Mouse (Mus musculus): ENCODE results near the gene Ppargc1a. TPM values are rescaled to one million over a fixed set of nuclear protein-coding genes. Genes with fewer than 3 reads are reported as not detected.

The Ppargc1a gene
- total RNA-seq (2012; rRNA removed) = not detected in 2 replicates
- not detected in 2 replicates for total RNA-seq (2014; rRNA removed)
- polyA plus RNA-seq (2012; ENCODE audit: insufficient read length, low read depth) = not detected in 2 replicates

DNA sequence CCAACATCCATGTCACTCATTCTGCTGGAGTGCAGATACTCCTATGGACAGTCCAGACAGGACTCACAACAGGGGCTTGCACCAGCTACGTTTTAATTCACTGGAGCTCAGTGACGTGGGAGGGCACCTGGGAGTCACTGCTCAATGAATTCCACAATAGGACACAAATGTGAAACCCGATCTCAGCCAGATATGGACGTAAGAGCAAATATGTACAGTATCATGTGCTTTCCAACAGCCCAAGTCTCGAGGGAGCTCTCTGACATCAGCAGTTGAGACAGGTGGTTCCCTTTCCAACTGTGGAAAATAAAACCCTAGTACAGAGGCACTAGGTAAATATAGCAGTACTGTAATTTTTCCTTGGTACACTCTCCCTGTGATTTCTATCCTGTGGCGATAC, at the start of gene Ppargc1a:
Ppargc1a (minus strand) TSS at position 68 of the 400 bp plus-strand sequence.
- peaks cover 16% of the 10 kb centered on the region for H3K9me3 ChIP-seq (replicated peaks; ENCODE audit: low read length)
- no peak for DNase-seq (ENCODE audit: extremely low read depth)
- dilution Hi-C loops (cut with MboI; ENCODE audit: extremely low pct_ligation_motif_present, extremely low pct_unique_long_range_greater_than_20kb, low sequenced_read_pairs) = no loop called here
- no peaks in the 10 kb centered on the region for H3K27me3 ChIP-seq (replicated peaks)
- H3K27ac ChIP-seq (ENCODE audit: insufficient read depth, low read depth) = no peak within 1 kb of the TSS
- in situ Hi-C loops (cut with MboI; ENCODE audit: low pct_ligation_motif_present, low pct_unique_long_range_greater_than_20kb, low sequenced_read_pairs) = no loop called here
- H3K4me1 ChIP-seq (ENCODE audit: control insufficient read depth in 1 of 2, insufficient read depth in 2 of 2) = no peaks in the 10 kb centered on the region
- no peak within 1 kb of the TSS for H3K4me3 ChIP-seq (replicated peaks in 1 of 3; ENCODE audit: low read depth in 2 of 3, low read length in 2 of 3, poor library complexity in 1 of 3)
- H3K36me3 ChIP-seq (replicated peaks in 1 of 2; ENCODE audit: control insufficient read depth in 1 of 2, insufficient read depth in 1 of 2, low read length in 1 of 2) = no peaks in the 10 kb centered on the region
- TF ChIP-seq MEF2A (IDR thresholded peaks at IDR 0.05; ENCODE audit: borderline replicate concordance, low read depth, low read length) (no peak), ZKSCAN1 (IDR thresholded peaks at IDR 0.05; ENCODE audit: borderline replicate concordance, low read depth, low read length) (no peak), TBP (conservative IDR thresholded peaks at IDR 0.05; ENCODE audit: low read depth, low read length) (no peak), POLR2AphosphoS2 (IDR thresholded peaks at IDR 0.05; ENCODE audit: low read depth, low read length) (no peak), USF1 (IDR thresholded peaks at IDR 0.05; ENCODE audit: low read depth, low read length) (no peak), KAT2A (IDR thresholded peaks at IDR 0.05; ENCODE audit: insufficient replicate concordance, low read length) (no peak), USF2 (conservative IDR thresholded peaks at IDR 0.05; ENCODE audit: low read depth, low read length) (no peak), ELF1 (IDR thresholded peaks at IDR 0.05; ENCODE audit: low read depth, low read length) (no peak), ETS1 (conservative IDR thresholded peaks at IDR 0.05; ENCODE audit: low read depth, low read length) (no peak), RCOR1 (conservative IDR thresholded peaks at IDR 0.05; ENCODE audit: low read depth, low read length) (no peak), ZC3H11A (IDR thresholded peaks at IDR 0.05; ENCODE audit: low read depth, low read length) (no peak), E2F4 (IDR thresholded peaks at IDR 0.05; ENCODE audit: insufficient replicate concordance, low read depth, low read length) (no peak), JUND (conservative IDR thresholded peaks at IDR 0.05; ENCODE audit: low read depth, low read length) (no peak), JUN (IDR thresholded peaks at IDR 0.05; ENCODE audit: insufficient read depth, low read depth, low read length) (no peak), MAX (IDR thresholded peaks at IDR 0.05; ENCODE audit: low read length) (no peak), ZMIZ1 (IDR thresholded peaks at IDR 0.05; ENCODE audit: low read depth, low read length) (no peak), MYC (IDR thresholded peaks at IDR 0.05; ENCODE audit: low read depth, low read length) (no peak), PAX5 (IDR thresholded peaks at IDR 0.05; ENCODE audit: low read length) (no peak), ZNF384 (IDR thresholded peaks at IDR 0.05; ENCODE audit: low read depth, low read length) (no peak), SIN3A (IDR thresholded peaks at IDR 0.05; ENCODE audit: low read length) (no peak)
- H3K79me2 ChIP-seq (replicated peaks; ENCODE audit: control insufficient read depth, extremely low read depth, insufficient read depth, poor library complexity, severe bottlenecking) = no peaks in the 10 kb centered on the region
- H3K9ac ChIP-seq (ENCODE audit: insufficient read depth, low read depth) = no peak within 1 kb of the TSS
- no peak within 1 kb of the TSS for H3K4me2 ChIP-seq (ENCODE audit: insufficient read depth, low read depth, poor library complexity, severe bottlenecking)

DNA sequence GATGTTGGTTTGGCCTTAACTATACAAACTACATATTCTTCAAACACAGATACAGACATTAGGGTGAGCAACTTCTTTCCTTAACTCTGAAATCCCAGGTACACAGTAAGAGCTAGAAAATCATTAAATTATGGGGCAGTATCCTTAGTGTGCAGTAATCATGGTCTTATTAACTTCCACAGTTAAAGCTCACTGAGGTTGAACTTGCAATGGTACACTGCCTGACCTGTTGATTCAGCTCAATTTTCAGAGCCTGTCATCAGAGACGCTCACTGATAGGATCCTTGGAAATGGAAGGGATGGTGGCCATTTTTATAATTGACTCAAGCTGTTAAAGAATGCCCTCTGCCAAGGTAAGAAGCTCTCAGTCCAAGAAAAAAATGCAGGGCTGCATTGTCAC, 49.4 kb upstream of the Ppargc1a start:
- in situ Hi-C loops (cut with MboI; ENCODE audit: low pct_ligation_motif_present, low pct_unique_long_range_greater_than_20kb, low sequenced_read_pairs) (no loop called here), dilution Hi-C loops (cut with MboI; ENCODE audit: extremely low pct_ligation_motif_present, extremely low pct_unique_long_range_greater_than_20kb, low sequenced_read_pairs) (no loop called here)
- Histone ChIP-seq H3K4me3 (replicated peaks in 1 of 3; ENCODE audit: low read depth in 2 of 3, low read length in 2 of 3, poor library complexity in 1 of 3) (no peak overlapping the region), H3K27ac (ENCODE audit: insufficient read depth, low read depth) (no peak overlapping the region), H3K9ac (ENCODE audit: insufficient read depth, low read depth) (no peak overlapping the region), H3K4me1 (ENCODE audit: control insufficient read depth in 1 of 2, insufficient read depth in 2 of 2) (no peaks in the 10 kb centered on the region), H3K36me3 (replicated peaks in 1 of 2; ENCODE audit: control insufficient read depth in 1 of 2, insufficient read depth in 1 of 2, low read length in 1 of 2) (no peaks in the 10 kb centered on the region), H3K9me3 (replicated peaks; ENCODE audit: low read length) (peaks cover 17% of the 10 kb centered on the region), H3K4me2 (ENCODE audit: insufficient read depth, low read depth, poor library complexity, severe bottlenecking) (no peak overlapping the region), H3K79me2 (replicated peaks; ENCODE audit: control insufficient read depth, extremely low read depth, insufficient read depth, poor library complexity, severe bottlenecking) (no peaks in the 10 kb centered on the region), H3K27me3 (replicated peaks) (no peaks in the 10 kb centered on the region)
- no peak for TF ChIP-seq POLR2AphosphoS2 (IDR thresholded peaks at IDR 0.05; ENCODE audit: low read depth, low read length)
- TF ChIP-seq USF2 (conservative IDR thresholded peaks at IDR 0.05; ENCODE audit: low read depth, low read length) = no peak
- no peak for TF ChIP-seq JUND (conservative IDR thresholded peaks at IDR 0.05; ENCODE audit: low read depth, low read length)
- no peak for TF ChIP-seq JUN (IDR thresholded peaks at IDR 0.05; ENCODE audit: insufficient read depth, low read depth, low read length)
- no peak for TF ChIP-seq EP300 (IDR thresholded peaks at IDR 0.05; ENCODE audit: low read length)
- TF ChIP-seq ZNF384 (IDR thresholded peaks at IDR 0.05; ENCODE audit: low read depth, low read length) = no peak
- no peak for TF ChIP-seq MAZ (IDR thresholded peaks at IDR 0.05; ENCODE audit: low read depth, low read length)
- no peak for TF ChIP-seq TCF12 (IDR thresholded peaks at IDR 0.05; ENCODE audit: low read depth, low read length)
- TF ChIP-seq SMC3 (IDR thresholded peaks at IDR 0.05; ENCODE audit: low read depth, low read length) = no peak
- TF ChIP-seq UBTF (IDR thresholded peaks at IDR 0.05; ENCODE audit: low read depth, low read length) = no peak
- TF ChIP-seq PAX5 (IDR thresholded peaks at IDR 0.05; ENCODE audit: low read length) = no peak
- TF ChIP-seq NELFE (IDR thresholded peaks at IDR 0.05; ENCODE audit: low read depth, low read length) = no peak
- no peak for TF ChIP-seq ETS1 (conservative IDR thresholded peaks at IDR 0.05; ENCODE audit: low read depth, low read length)
- DNase-seq (ENCODE audit: extremely low read depth) = no peak

Data from CH12.LX (cell line).